Mouse (Mus musculus) stomach, postnatal 0 days (tissue): ENCODE results near the gene Nr2f2. TPM values are rescaled to one million over a fixed set of nuclear protein-coding genes. Genes with fewer than 3 reads are reported as not detected.

Experiments used
- ATAC-seq: fragments of 200-750 bp; cut with Nextera tagmentation; 2 replicates; pipeline ENCODE4 v1.8.0; 2017; ENCODE audit not compliant: low FRiP score, low TSS enrichment
- DNase-seq: peaks from one replicate; pipeline ENCODE4 v3.0.0-alpha.2; 2016; ENCODE audit warnings: low spot score
- H3K27ac ChIP-seq: fragments of 300-500 bp; sonication (generic); replicated peaks from 2 replicates; pipeline ENCODE4 v1.5.1; 2014; ENCODE audit warnings: mild to moderate bottlenecking, control low read depth
- H3K27me3 ChIP-seq: fragments of 300-500 bp; sonication (generic); 2 replicates; pipeline ENCODE4 v1.6.1; 2014; ENCODE audit warnings: low read length; ENCODE audit not compliant: control insufficient read depth, insufficient read depth
- H3K36me3 ChIP-seq: fragments of 300-500 bp; sonication (generic); 2 replicates; pipeline ENCODE4 v1.6.1; 2014; ENCODE audit warnings: low read length, mixed read lengths; ENCODE audit not compliant: control insufficient read depth, insufficient read depth
- H3K4me1 ChIP-seq: fragments of 300-500 bp; sonication (generic); replicated peaks from 2 replicates; pipeline ENCODE4 v1.6.1; 2014; ENCODE audit warnings: antibody characterized with exemption; ENCODE audit not compliant: control insufficient read depth, insufficient read depth
- H3K4me2 ChIP-seq: fragments of 300-500 bp; sonication (generic); replicated peaks from 2 replicates; pipeline ENCODE4 v1.6.1; 2014; ENCODE audit warnings: low read depth, mild to moderate bottlenecking, control low read depth, moderate library complexity
- H3K4me3 ChIP-seq: fragments of 300-500 bp; sonication (generic); 2 replicates; pipeline ENCODE4 v1.5.1; 2014; ENCODE audit warnings: low read depth, low read length, control low read depth
- H3K9ac ChIP-seq: fragments of 300-500 bp; sonication (generic); 2 replicates; pipeline ENCODE4 v1.6.1; 2014; ENCODE audit warnings: mild to moderate bottlenecking, low read length, control low read depth, mixed read lengths
- H3K9me3 ChIP-seq: fragments of 300-500 bp; sonication (generic); 2 replicates; pipeline ENCODE4 v1.6.1; 2016; ENCODE audit warnings: low read length; ENCODE audit not compliant: control insufficient read depth
- CTCF ChIP-seq: IDR thresholded peaks from 2 replicates; pipeline ENCODE4 v1.5.1; 2016; ENCODE audit warnings: antibody characterized with exemption, low read depth, mild to moderate bottlenecking, moderate library complexity
- EP300 ChIP-seq: optimal IDR thresholded peaks from 2 replicates; pipeline ENCODE3; 2016; ENCODE audit warnings: antibody characterized with exemption
- WGBS: fragments of 180-500 bp; shearing (Covaris S2); extraction: QIAGEN DNeasy Blood & Tissue Kit; methylation state at CpG from one replicate; pipeline ENCODE4 v1.1.7; 2014; 5-methylcytosine and 5-hydroxymethylcytosine counted together
- polyA plus RNA-seq: library from polyadenylated mRNA; unstranded; fragments of >200 nt; fragmentation: Nextera tagmentation; extraction: Ambion mirVana; gene quantifications from 2 replicates; pipeline ENCODE4 v1.2.1, GENCODE M21; 2015

The Nr2f2 gene
- polyA plus RNA-seq, 1 experiment from 2014 or later = 53.9 TPM

DNA sequence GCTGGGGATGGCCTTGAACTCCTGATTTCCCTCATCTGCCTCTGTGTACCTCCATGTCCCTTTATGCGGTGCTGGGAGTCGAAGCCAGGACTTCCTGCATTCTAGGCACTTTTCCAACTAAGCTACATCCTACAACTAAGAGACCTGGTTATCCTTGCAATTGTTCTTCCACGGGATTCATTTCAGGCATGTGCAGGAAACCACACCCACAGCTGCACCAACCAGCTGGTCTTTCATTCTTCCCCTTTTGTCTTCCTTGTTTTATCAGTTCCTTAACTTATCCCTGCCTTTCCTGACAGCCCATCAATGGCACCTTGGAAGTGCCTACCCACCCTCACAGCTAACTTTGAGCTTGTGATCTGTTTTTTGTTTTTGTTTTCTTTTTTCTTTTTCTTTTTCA, 42.3 kb upstream of the Nr2f2 start:
- 51% methylated on average over 3 of the region's 3 CpGs for WGBS
- Histone ChIP-seq H3K4me1 (no peaks in the 10 kb centered on the region), H3K27me3 (no peaks in the 10 kb centered on the region), H3K4me2 (no peak overlapping the region), H3K9me3 (no peaks in the 10 kb centered on the region), H3K27ac (no peak overlapping the region), H3K36me3 (peaks cover 5% of the 10 kb centered on the region), H3K9ac (no peak overlapping the region), H3K4me3 (no peak overlapping the region)
- TF ChIP-seq CTCF (no peak), EP300 (no peak)
- no peak for DNase-seq
- ATAC-seq = no peak

DNA sequence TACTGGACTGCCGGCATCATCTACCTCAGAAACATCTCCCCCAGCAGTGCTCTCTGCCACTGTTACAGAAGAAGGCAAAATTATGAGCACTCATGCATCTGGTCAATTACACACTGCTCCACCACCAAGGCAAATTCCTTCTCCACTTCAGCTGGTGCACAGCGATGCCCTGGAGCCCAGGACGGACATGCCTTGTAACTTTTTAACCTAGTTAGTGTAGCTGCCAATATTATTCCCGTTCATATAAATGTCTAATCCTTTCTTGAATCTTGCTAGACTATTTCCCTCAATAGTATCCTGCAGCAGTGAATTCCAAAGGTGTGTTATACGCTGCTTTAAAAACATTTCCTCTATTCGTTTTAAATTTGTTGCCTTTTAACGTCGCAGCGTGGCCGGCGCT, 40.6 kb upstream of the Nr2f2 start:
- no peak overlapping the region for H3K27ac ChIP-seq
- WGBS = 60% methylated on average over 11 of the region's 11 CpGs
- peaks cover 5% of the 10 kb centered on the region for H3K36me3 ChIP-seq
- H3K9me3 ChIP-seq = no peaks in the 10 kb centered on the region
- no peak for TF ChIP-seq CTCF
- H3K27me3 ChIP-seq = no peaks in the 10 kb centered on the region
- H3K4me3 ChIP-seq = no peak overlapping the region
- DNase-seq (no peak), ATAC-seq (no peak)
- H3K4me2 ChIP-seq = no peak overlapping the region
- no peak overlapping the region for H3K9ac ChIP-seq
- no peaks in the 10 kb centered on the region for H3K4me1 ChIP-seq

DNA sequence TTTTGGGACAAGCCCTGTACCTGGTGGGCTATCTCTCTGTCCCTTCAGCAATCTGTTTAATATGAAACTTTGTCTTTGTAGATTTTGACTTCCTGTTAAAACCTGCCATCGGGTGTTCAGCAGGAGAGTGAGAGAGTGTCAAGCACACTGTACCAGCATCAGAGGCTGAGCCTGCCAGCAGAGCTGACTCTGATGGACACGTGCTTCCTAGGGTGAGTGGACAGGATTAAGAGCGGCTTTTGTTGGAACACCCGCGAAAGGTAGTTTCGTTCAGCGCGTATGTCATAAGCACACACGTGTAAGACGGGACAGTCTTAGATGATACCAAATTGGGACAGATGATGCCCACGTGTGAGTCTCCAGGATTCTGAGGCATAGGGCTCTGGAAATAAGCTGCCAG, 40.0 kb upstream of the Nr2f2 start:
- Histone ChIP-seq H3K4me2 (no peak overlapping the region), H3K27me3 (no peaks in the 10 kb centered on the region), H3K36me3 (peaks cover 5% of the 10 kb centered on the region), H3K4me3 (no peak overlapping the region), H3K9ac (no peak overlapping the region), H3K4me1 (no peaks in the 10 kb centered on the region), H3K9me3 (no peaks in the 10 kb centered on the region), H3K27ac (no peak overlapping the region)
- no peak for DNase-seq
- ATAC-seq = 0 out of 2 replicates have a peak, but pooled peaks have one; percentile 21
- 92% methylated on average over 11 of the region's 11 CpGs for WGBS
- TF ChIP-seq CTCF (no peak), EP300 (no peak)

- no peak for TF ChIP-seq CTCF
- no peak for TF ChIP-seq EP300
- no peak overlapping the region for H3K4me2 ChIP-seq
- no peaks in the 10 kb centered on the region for H3K9me3 ChIP-seq
- no peak overlapping the region for H3K4me3 ChIP-seq
- no peak overlapping the region for H3K9ac ChIP-seq
- WGBS = 35% methylated on average over 2 of the region's 2 CpGs
- no peak overlapping the region for H3K27ac ChIP-seq
- H3K4me1 ChIP-seq = no peaks in the 10 kb centered on the region
- DNase-seq = no peak
- H3K36me3 ChIP-seq = peaks cover 3% of the 10 kb centered on the region
- no peak for ATAC-seq
- H3K27me3 ChIP-seq = no peaks in the 10 kb centered on the region
Measured at GRCm38 (mm10) chr7:70405466-70405865, 38.9 kb upstream of the Nr2f2 start.

DNA sequence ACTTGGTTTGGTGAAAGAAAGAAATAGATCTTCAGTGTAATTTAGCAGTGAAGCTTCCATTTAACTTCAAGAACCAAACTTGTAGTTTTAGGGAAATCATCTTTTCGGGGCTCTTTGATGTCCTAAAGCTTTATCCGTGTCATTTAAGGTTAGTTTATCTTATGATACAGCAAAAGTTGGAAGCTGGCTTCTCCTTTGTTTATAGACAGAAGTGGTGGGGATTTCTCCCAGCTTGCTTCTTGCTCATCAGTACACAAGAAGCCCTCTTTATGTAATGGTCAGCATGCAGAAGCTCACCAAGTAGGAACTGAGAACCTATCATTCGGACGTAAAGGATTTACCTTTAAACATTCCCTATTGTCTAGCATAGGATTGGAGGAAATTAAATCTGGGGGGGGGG, 16.3 kb upstream of the Nr2f2 start:
- Histone ChIP-seq H3K27ac (no peak overlapping the region), H3K9ac (no peak overlapping the region), H3K4me2 (no peak overlapping the region), H3K4me3 (no peak overlapping the region), H3K27me3 (no peaks in the 10 kb centered on the region), H3K9me3 (no peaks in the 10 kb centered on the region), H3K36me3 (no peaks in the 10 kb centered on the region), H3K4me1 (no peaks in the 10 kb centered on the region)
- whole genome bisulfite sequencing = 70% methylated on average over 4 of the region's 4 CpGs
- ATAC-seq = no peak
- TF ChIP-seq EP300 (no peak), CTCF (no peak)
- DNase-seq = no peak

- H3K4me1 ChIP-seq = no peaks in the 10 kb centered on the region
- no peak overlapping the region for H3K4me2 ChIP-seq
- TF ChIP-seq EP300 (no peak), CTCF (no peak)
- no peaks in the 10 kb centered on the region for H3K9me3 ChIP-seq
- H3K9ac ChIP-seq = no peak overlapping the region
- H3K4me3 ChIP-seq = no peak overlapping the region
- no peak overlapping the region for H3K27ac ChIP-seq
- H3K27me3 ChIP-seq = no peaks in the 10 kb centered on the region
- H3K36me3 ChIP-seq = no peaks in the 10 kb centered on the region
- ATAC-seq = no peak
- WGBS = 88% methylated on average over 14 of the region's 14 CpGs
- DNase-seq = no peak
Measured at GRCm38 (mm10) chr7:70381409-70382244, 15.1 kb upstream of the Nr2f2 start.
